Mouse (Mus musculus) megakaryocyte, embryonic 14.5 days (primary cell): ENCODE measurements at regions not wholly inside any gene's neighbourhood (a gene's known extent, or its start where the extent isn't known, plus 50 kb on each side); places are given as distances from the start of the nearest gene placed in this dataset.

Source experiments
- H3K27me3 ChIP-seq: replicated peaks from 2 replicates; pipeline ENCODE3; 2012; ENCODE audit warnings: inconsistent platforms
- H3K36me3 ChIP-seq: replicated peaks from 2 replicates; pipeline ENCODE3; 2012; ENCODE audit warnings: low read length, inconsistent platforms, mixed read lengths
- H3K4me1 ChIP-seq: 2 replicates; pipeline ENCODE4 v1.6.1; 2012; ENCODE audit warnings: inconsistent platforms
- H3K4me3 ChIP-seq: replicated peaks from 2 replicates; pipeline ENCODE3; 2012; ENCODE audit warnings: moderate library complexity, mild to moderate bottlenecking, inconsistent platforms
- H3K9me3 ChIP-seq: 2 replicates; pipeline ENCODE4 v1.6.1; 2012; ENCODE audit warnings: inconsistent platforms
- FLI1 ChIP-seq: IDR thresholded peaks from 2 replicates; pipeline ENCODE4 v1.6.1; 2012; ENCODE audit warnings: low read length, inconsistent platforms, mixed read lengths
- GATA1 ChIP-seq: IDR thresholded peaks from 3 replicates; pipeline ENCODE4 v1.6.1; 2012; ENCODE audit warnings: mixed read lengths, low read length, inconsistent platforms, borderline replicate concordance

- TF ChIP-seq FLI1 (no peak), GATA1 (no peak)
- Histone ChIP-seq H3K27me3 (no peaks in the 10 kb centered on the region), H3K36me3 (no peaks in the 10 kb centered on the region), H3K4me3 (no peak overlapping the region), H3K9me3 (no peaks in the 10 kb centered on the region), H3K4me1 (no peaks in the 10 kb centered on the region)
Observed at GRCm38 (mm10) chr2:161196713-161197372, 88.0 kb upstream of the Chd6 start.

- TF ChIP-seq FLI1 (no peak), GATA1 (no peak)
- Histone ChIP-seq H3K36me3 (no peaks in the 10 kb centered on the region), H3K27me3 (no peaks in the 10 kb centered on the region), H3K9me3 (no peaks in the 10 kb centered on the region), H3K4me3 (no peak overlapping the region), H3K4me1 (no peaks in the 10 kb centered on the region)
Observed at GRCm38 (mm10) chr2:161187516-161187915, 78.6 kb upstream of the Chd6 start.

GRCm38 (mm10) chr2:161185122-161185521 is 76.2 kb upstream of the Chd6 start:
- no peaks in the 10 kb centered on the region for H3K4me1 ChIP-seq
- H3K36me3 ChIP-seq, result no peaks in the 10 kb centered on the region
- H3K27me3 ChIP-seq, result no peaks in the 10 kb centered on the region
- H3K9me3 ChIP-seq, result no peaks in the 10 kb centered on the region
- no peak overlapping the region for H3K4me3 ChIP-seq
- TF ChIP-seq GATA1 (no peak), FLI1 (no peak)

- TF ChIP-seq GATA1 (no peak), FLI1 (no peak)
- peaks cover 10% of the 10 kb centered on the region for H3K9me3 ChIP-seq
- H3K36me3 ChIP-seq, result no peaks in the 10 kb centered on the region
- peak overlapping the region; percentile 86 for H3K4me3 ChIP-seq
- no peaks in the 10 kb centered on the region for H3K27me3 ChIP-seq
- no peaks in the 10 kb centered on the region; the same call in 1 of the 2 replicates for H3K4me1 ChIP-seq
Observed at GRCm38 (mm10) chr2:161177355-161178021, 68.6 kb upstream of the Chd6 start.

GRCm38 (mm10) chr2:161166681-161167080 is 57.8 kb upstream of the Chd6 start:
- Histone ChIP-seq H3K27me3 (no peaks in the 10 kb centered on the region), H3K9me3 (peaks cover 9% of the 10 kb centered on the region), H3K4me3 (no peak overlapping the region), H3K4me1 (peaks cover 4% of the 10 kb centered on the region), H3K36me3 (no peaks in the 10 kb centered on the region)
- TF ChIP-seq FLI1, result no peak
- no peak for TF ChIP-seq GATA1

GRCm38 (mm10) chr2:161165495-161165894 is 56.6 kb upstream of the Chd6 start:
- Histone ChIP-seq H3K27me3 (no peaks in the 10 kb centered on the region), H3K9me3 (peaks cover 5% of the 10 kb centered on the region), H3K4me3 (no peak overlapping the region), H3K4me1 (peaks cover 4% of the 10 kb centered on the region), H3K36me3 (no peaks in the 10 kb centered on the region)
- TF ChIP-seq FLI1 (no peak), GATA1 (no peak)

GRCm38 (mm10) chr2:161164320-161164719 is 55.4 kb upstream of the Chd6 start:
- Histone ChIP-seq H3K27me3 (no peaks in the 10 kb centered on the region), H3K4me1 (peaks cover 4% of the 10 kb centered on the region), H3K36me3 (no peaks in the 10 kb centered on the region), H3K4me3 (peak overlapping the region; percentile 65), H3K9me3 (peaks cover 4% of the 10 kb centered on the region)
- TF ChIP-seq GATA1 (no peak), FLI1 (no peak)
